Mouse (Mus musculus) cerebellum, adult 2 months (tissue): ENCODE data around the gene Mcrip2. TPM values are rescaled to one million over a fixed set of nuclear protein-coding genes. Genes with fewer than 3 reads are reported as not detected.

Experiments
- DNase-seq, 2 experiments: peaks; one replicate each; pipeline ENCODE4 v3.0.0; 2021
- H3K27ac ChIP-seq: fragments of 200-500 bp; 2 replicates; pipeline ENCODE4 v1.5.1; 2012; ENCODE audit warnings: low read length, control low read depth, inconsistent platforms; ENCODE audit not compliant: insufficient read depth
- H3K27me3 ChIP-seq: fragments of 200-500 bp; 2 replicates; pipeline ENCODE4 v1.6.1; 2012; ENCODE audit warnings: inconsistent platforms, mild to moderate bottlenecking, low read length, moderate library complexity; ENCODE audit not compliant: control insufficient read depth, insufficient read depth
- H3K4me1 ChIP-seq: fragments of 200-500 bp; 2 replicates; pipeline ENCODE4 v1.6.1; 2011; ENCODE audit warnings: low read length; ENCODE audit not compliant: control insufficient read depth, insufficient read depth
- H3K4me3 ChIP-seq: fragments of 200-500 bp; replicated peaks from 2 replicates; pipeline ENCODE3; 2011; ENCODE audit warnings: mild to moderate bottlenecking, low read depth, low read length, control low read depth; ENCODE audit not compliant: insufficient read depth
- CTCF ChIP-seq: fragments of 200-500 bp; IDR thresholded peaks from 2 replicates; pipeline ENCODE4 v1.5.1; 2011; ENCODE audit warnings: low read depth, mild to moderate bottlenecking, control low read depth, low read length, moderate library complexity, borderline replicate concordance; ENCODE audit not compliant: insufficient read depth
- POLR2A ChIP-seq: fragments of 200-500 bp; IDR thresholded peaks from 2 replicates; pipeline ENCODE4 v1.6.1; 2011; ENCODE audit warnings: low read length, control low read depth, borderline replicate concordance; ENCODE audit not compliant: insufficient read depth
- WGBS: fragments of 180-500 bp; shearing (Covaris S2); methylation state at CpG from one replicate; pipeline ENCODE4 v1.1.7; 2018; 5-methylcytosine and 5-hydroxymethylcytosine counted together
- polyA plus RNA-seq: library from polyadenylated mRNA; depleted of rRNA; stranded (reverse); fragments of >200 nt; gene quantifications from 2 replicates; pipeline ENCODE4 v1.2.3, GENCODE M21; 2012; rRNA removed

The Mcrip2 gene
- polyA plus RNA-seq, result 31.9 and 34.1 TPM in 2 replicates

DNA sequence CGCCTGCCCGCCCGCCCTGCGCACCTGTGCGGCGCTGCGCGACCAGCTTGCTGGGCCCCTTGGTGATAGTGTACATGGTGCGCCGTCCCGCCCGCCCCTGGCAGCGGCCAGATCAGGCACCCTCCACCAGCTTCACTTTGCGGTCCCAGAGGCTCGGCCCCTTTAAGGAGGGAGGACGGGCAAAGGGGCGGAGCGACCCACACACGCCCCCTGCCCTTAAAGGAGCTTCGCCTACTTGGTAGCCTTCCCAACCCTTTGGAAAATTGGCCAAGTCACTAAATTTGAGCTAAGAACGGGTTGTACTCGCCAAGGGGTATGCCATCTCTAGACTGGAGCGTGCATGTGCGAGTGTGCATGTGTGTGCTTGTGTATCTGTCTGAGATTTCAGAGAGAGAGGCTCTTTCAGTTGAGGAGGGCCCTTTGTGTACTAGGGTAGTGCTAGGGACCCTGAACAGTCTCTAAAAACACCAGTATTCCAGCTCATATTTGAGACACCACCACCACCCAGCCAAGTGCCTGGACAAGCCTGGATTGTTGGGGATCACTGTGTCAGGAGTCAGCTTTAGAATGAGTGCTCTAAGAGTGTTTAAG lies at the start of gene Mcrip2:
TSS of gene Mcrip2 (minus strand) at position 164 of the 591 bp plus-strand sequence.
- Histone ChIP-seq H3K4me1 (peaks cover 8% of the 10 kb centered on the region), H3K4me3 (peak within 1 kb of the TSS; percentile 82), H3K27me3 (no peaks in the 10 kb centered on the region), H3K27ac (peak within 1 kb of the TSS; percentile 83)
- peak; percentile 84 to 85 for DNase-seq
- TF ChIP-seq CTCF (no peak), POLR2A (peak; percentile 39; the same call in 1 of the 2 replicates)
- WGBS, result under 1% methylated on average over 22 of the region's 24 CpGs

GRCm38 (mm10) chr17:25918037-25918750 lies 49.6 kb upstream of the Mcrip2 start:
- H3K27ac ChIP-seq, result no peak overlapping the region; the same call in 1 of the 2 replicates
- WGBS, result 31% methylated on average over 9 of the region's 9 CpGs
- peaks cover 27% of the 10 kb centered on the region for H3K4me1 ChIP-seq
- TF ChIP-seq CTCF, result no peak
- no peak for TF ChIP-seq POLR2A
- no peak for DNase-seq
- H3K27me3 ChIP-seq, result no peaks in the 10 kb centered on the region
- peak overlapping the region; percentile 90 for H3K4me3 ChIP-seq

DNA sequence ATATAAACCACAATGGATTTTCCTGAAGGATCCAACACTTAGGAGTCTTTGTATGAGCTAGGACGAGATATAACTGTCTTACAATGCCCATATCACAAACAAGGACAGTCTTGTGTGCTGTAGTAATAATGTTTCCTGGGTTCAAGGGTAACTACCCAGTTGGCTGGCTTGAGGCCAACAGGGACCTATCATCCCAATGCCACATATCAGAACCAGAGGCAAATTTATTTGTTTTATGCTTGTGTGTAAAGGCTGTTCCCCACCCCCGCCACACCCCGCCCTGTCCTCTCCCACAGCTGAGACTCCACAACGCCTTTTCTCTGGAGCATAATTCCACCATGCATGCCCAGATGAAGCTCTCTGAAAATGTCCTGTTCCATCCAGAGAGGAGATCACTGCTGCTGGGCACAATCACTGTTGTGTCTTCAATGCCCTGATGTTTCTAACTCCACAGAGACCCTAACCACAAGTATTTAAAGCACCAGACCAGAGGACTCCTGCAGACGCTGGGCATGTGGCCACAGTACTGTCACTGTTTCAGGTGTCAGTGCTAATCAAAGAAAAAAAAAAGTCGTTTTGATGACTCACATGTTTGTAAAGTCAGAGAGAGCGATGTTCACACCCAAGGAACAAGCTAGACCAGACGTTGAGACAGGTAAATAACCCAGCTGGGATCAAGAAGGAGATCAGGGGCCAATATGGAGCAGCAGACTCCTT lies 48.5 kb upstream of the Mcrip2 start:
- TF ChIP-seq CTCF (no peak), POLR2A (no peak)
- DNase-seq, result no peak
- H3K27me3 ChIP-seq, result no peaks in the 10 kb centered on the region
- 48% methylated on average over 8 of the region's 8 CpGs for WGBS
- peak overlapping the region; percentile 90 for H3K4me3 ChIP-seq
- peak overlapping the region; percentile 28; the same call in 1 of the 2 replicates for H3K27ac ChIP-seq
- peaks cover 34% of the 10 kb centered on the region for H3K4me1 ChIP-seq

GRCm38 (mm10) chr17:25914295-25914694 lies 45.7 kb upstream of the Mcrip2 start:
- H3K4me1 ChIP-seq, result peaks cover 42% of the 10 kb centered on the region
- peak; percentile 55 to 57 for DNase-seq
- no peaks in the 10 kb centered on the region for H3K27me3 ChIP-seq
- H3K27ac ChIP-seq, result peak overlapping the region; percentile 62
- TF ChIP-seq POLR2A, result no peak
- no peak for TF ChIP-seq CTCF
- WGBS, result 4% methylated on average over 4 of the region's 4 CpGs
- H3K4me3 ChIP-seq, result no peak overlapping the region

- DNase-seq, result no peak
- Histone ChIP-seq H3K4me1 (peaks cover 42% of the 10 kb centered on the region), H3K27ac (peak overlapping the region; percentile 62), H3K27me3 (no peaks in the 10 kb centered on the region), H3K4me3 (no peak overlapping the region)
- TF ChIP-seq POLR2A (no peak), CTCF (no peak)
- 5% methylated on average over 1 of the region's 1 CpGs for WGBS
These were observed 45.3 kb upstream of the Mcrip2 start for GRCm38 (mm10) chr17:25913877-25914275.

DNA sequence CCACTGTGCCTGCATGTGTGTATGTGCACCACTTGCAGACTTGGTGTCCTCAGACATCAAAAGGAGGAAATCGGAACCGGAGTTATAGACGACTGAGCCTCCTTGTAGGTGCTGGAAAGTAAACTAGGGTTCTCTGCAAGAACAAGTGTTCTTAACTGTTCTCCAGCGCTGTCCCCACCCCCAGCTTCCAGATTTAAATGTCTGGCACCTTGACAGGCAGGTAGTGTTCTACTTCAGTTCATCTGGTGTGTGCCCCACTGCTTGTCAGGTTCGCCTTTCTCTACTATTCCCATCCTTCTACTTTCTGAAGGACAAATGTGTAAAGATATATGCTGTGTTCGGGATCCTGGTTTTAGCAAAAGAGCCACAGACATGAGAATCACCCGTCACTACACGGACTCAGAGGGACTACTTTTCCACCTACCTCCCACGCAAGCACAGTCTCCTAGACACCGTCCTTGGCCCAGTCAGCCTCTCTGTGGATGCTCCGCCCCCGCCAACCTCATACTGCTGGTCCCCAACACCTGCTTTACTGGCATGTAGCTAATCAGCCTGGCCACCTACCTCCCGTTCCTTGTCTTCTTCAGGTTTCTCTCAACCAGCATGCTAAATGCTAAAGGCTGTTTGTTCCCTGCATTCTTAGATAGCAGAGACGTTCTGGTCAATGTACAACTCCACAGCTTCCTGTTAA lies 44.8 kb upstream of the Mcrip2 start:
- WGBS, result 17% methylated on average over 14 of the region's 14 CpGs
- Histone ChIP-seq H3K4me3 (peak overlapping the region; percentile 34), H3K27me3 (no peaks in the 10 kb centered on the region), H3K27ac (peak overlapping the region; percentile 62), H3K4me1 (peaks cover 41% of the 10 kb centered on the region)
- TF ChIP-seq CTCF, result no peak
- no peak for TF ChIP-seq POLR2A
- peak; percentile 81 to 89 for DNase-seq

GRCm38 (mm10) chr17:25911816-25912215 lies 43.3 kb upstream of the Mcrip2 start:
- Histone ChIP-seq H3K4me1 (peaks cover 36% of the 10 kb centered on the region), H3K4me3 (no peak overlapping the region), H3K27ac (peak overlapping the region; percentile 79), H3K27me3 (no peaks in the 10 kb centered on the region)
- TF ChIP-seq CTCF, result no peak
- peak; percentile 21; the same call in 1 of the 2 replicates for TF ChIP-seq POLR2A
- WGBS, result 25% methylated on average over 4 of the region's 4 CpGs
- DNase-seq, result peak; percentile 83 to 92
